Mouse (Mus musculus): ENCODE measurements around the gene Gper1.

DNA sequence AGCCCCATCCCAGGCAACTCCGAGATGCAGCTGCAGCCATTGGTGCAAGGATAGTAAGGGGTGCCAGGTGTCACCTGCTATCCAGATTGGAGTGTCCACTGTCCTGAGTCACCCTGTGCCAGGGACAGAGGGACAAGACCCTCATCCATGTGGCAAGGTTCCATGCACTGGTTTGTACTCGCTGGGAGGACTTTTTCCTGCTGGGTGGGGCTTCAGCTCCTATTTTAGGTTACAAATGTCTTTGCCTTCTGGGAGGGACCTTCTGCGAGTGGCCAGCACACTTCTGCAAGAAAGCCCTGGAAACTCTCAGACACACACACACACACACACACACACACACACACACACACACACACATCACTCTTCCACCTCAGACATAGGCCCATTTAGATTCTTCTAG is 17.0 kb upstream of the Gper1 start:
- TF ChIP-seq CTCF (IDR thresholded peaks at IDR 0.05; ENCODE audit: control insufficient read depth, insufficient read depth, low read length): no peak
- TF ChIP-seq POLR2A (IDR thresholded peaks at IDR 0.05; ENCODE audit: borderline replicate concordance, control insufficient read depth, low read depth, low read length): no peak
